Mouse (Mus musculus): ENCODE data around the gene Vmn2r31. TPM values are rescaled to one million over a fixed set of nuclear protein-coding genes. Genes with fewer than 3 reads are reported as not detected.
"Not testable (repeated sequence)": the region's sequence is repeated elsewhere in the genome, so short reads cannot be mapped to it uniquely, and the experiment has no call there.

Gene Vmn2r31
- total RNA-seq (2014; rRNA removed) = not detected in 2 replicates
- not detected in 2 replicates for polyA plus RNA-seq (2015; fragmentation: Nextera tagmentation; extraction: Ambion mirVana)

DNA sequence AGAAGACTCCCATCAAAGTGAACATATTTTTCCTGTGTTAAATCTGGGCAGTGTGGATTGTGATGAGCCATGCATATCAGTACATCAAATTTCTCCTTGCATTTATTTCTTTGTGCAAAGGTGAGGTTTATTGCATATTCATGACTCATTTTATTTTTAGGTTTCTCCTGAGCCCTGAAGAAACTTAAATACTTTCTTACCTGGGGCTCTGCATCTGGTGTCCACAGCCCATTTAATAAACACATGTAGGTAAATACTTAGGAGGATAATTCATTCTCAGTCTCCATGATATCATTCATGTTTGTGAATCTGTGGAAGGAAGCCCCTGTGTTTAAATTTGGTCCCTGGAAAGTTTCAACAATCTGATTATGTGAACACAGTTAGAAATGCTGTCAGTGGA is at the start of gene Vmn2r31:
Gene Vmn2r31, minus strand, starts transcription at position 101 of the 400 bp plus-strand sequence.
- not testable (repeated sequence) for H3K27ac ChIP-seq; H3K9ac ChIP-seq (replicated peaks; ENCODE audit: low read length); H3K36me3 ChIP-seq (ENCODE audit: insufficient read depth, low read length); H3K4me2 ChIP-seq (ENCODE audit: low read depth, low read length); DNase-seq (ENCODE audit: low spot score); ATAC-seq; H3K4me1 ChIP-seq (ENCODE audit: insufficient read depth, low read length); H3K9me3 ChIP-seq (ENCODE audit: low read length); H3K4me3 ChIP-seq (ENCODE audit: low read length); H3K27me3 ChIP-seq (ENCODE audit: insufficient read depth, low read length)

DNA sequence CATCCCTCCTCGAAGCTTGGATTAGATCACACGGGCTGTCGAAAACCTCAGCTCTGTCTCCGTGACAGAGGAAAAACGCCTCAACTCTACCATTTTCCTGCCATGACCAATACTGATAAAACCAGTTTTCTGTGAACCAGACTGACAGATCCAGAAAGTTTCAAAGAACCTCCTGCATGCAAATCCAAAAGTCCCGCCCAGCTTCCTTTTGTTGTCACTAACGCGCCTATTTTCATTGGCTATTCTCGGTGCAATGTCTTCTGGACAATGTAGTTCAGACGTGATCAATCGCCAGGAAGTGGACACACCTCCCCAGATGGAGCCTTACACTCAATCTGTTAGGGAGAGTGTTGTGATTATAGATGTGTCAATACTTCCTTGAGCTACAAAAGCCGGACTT is 25.1 kb downstream of the Vmn2r31 start, which contains the start of gene Gm45783:
Gene Gm45783, minus strand, starts transcription at position 143 of the 400 bp plus-strand sequence.
- WGBS = 51% methylated on average over 12 of the region's 12 CpGs
- ATAC-seq; H3K4me3 ChIP-seq (ENCODE audit: low read length): not testable (repeated sequence)

DNA sequence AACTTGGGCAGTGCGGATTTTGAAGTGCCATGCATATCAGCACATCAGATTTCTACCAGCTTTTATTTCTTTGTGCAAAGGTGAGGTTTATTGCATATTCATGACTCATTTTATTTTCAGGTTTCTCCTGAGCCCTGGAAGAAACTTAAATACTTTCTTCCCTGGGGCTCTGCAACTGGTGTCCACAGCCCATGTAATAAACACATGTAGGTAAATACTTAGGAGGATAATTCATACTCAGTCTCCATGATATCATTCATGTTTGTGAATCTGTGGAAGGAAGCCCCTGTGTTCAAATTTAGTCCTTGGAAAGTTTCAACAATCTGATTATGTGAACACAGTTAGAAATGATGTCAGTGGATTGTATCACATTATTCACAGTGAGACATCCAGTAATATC is 62.0 kb downstream of the Vmn2r31 start, which contains the start of gene Vmn2r30:
Gene Vmn2r30, minus strand, starts transcription at position 101 of the 400 bp plus-strand sequence.
- not testable (repeated sequence) for DNase-seq (ENCODE audit: low spot score); H3K9ac ChIP-seq (replicated peaks; ENCODE audit: low read length); H3K27ac ChIP-seq; H3K4me2 ChIP-seq (ENCODE audit: low read depth, low read length); H3K27me3 ChIP-seq (ENCODE audit: insufficient read depth, low read length); H3K4me3 ChIP-seq (ENCODE audit: low read length); H3K36me3 ChIP-seq (ENCODE audit: insufficient read depth, low read length); H3K9me3 ChIP-seq (ENCODE audit: low read length); H3K4me1 ChIP-seq (ENCODE audit: insufficient read depth, low read length); ATAC-seq
- no CpG with 5 or more reads among the region's 1 CpGs for WGBS

More for the DNA sequence above, 25.1 kb downstream of the Vmn2r31 start, which contains the start of gene Gm45783:
- H3K27me3 ChIP-seq (ENCODE audit: insufficient read depth, low read length); H3K4me2 ChIP-seq (ENCODE audit: low read depth, low read length); H3K4me1 ChIP-seq (ENCODE audit: insufficient read depth, low read length); H3K27ac ChIP-seq; H3K9ac ChIP-seq (replicated peaks; ENCODE audit: low read length); H3K36me3 ChIP-seq (ENCODE audit: insufficient read depth, low read length); DNase-seq (ENCODE audit: low spot score); H3K9me3 ChIP-seq (ENCODE audit: low read length): not testable (repeated sequence)

Other genes with a start within 250 kb of the Vmn2r31 start
- gene Zfp418, start 228.4 kb downstream of the Vmn2r31 start, total RNA-seq (2014; rRNA removed) = 2.8 and 5.1 TPM in 2 replicates
- 1.1 and 1.4 TPM in 2 replicates for gene Zfp418, start 228.4 kb downstream of the Vmn2r31 start, polyA plus RNA-seq (2015; fragmentation: Nextera tagmentation; extraction: Ambion mirVana)
- gene Zfp772, start 189.7 kb downstream of the Vmn2r31 start, total RNA-seq (2014; rRNA removed) = 6.7 and 7.9 TPM in 2 replicates
- 5.8 and 6.2 TPM in 2 replicates for gene Zfp772, start 189.7 kb downstream of the Vmn2r31 start, polyA plus RNA-seq (2015; fragmentation: Nextera tagmentation; extraction: Ambion mirVana)
- gene Vmn2r29, start 152.4 kb downstream of the Vmn2r31 start, total RNA-seq (2014; rRNA removed) = 1.3 and 2.3 TPM in 2 replicates
- 0.55 and 0.93 TPM in 2 replicates for gene Vmn2r29, start 152.4 kb downstream of the Vmn2r31 start, polyA plus RNA-seq (2015; fragmentation: Nextera tagmentation; extraction: Ambion mirVana)
- gene Gm45844, start 121.4 kb downstream of the Vmn2r31 start, total RNA-seq (2014; rRNA removed) = 2.6 and 8.5 TPM in 2 replicates
- gene Gm45844, start 121.4 kb downstream of the Vmn2r31 start, polyA plus RNA-seq (2015; fragmentation: Nextera tagmentation; extraction: Ambion mirVana) = 10.1 and 13.6 TPM in 2 replicates
- gene Clcn4, start 98.9 kb downstream of the Vmn2r31 start, total RNA-seq (2014; rRNA removed) = 155 and 166 TPM in 2 replicates
- gene Clcn4, start 98.9 kb downstream of the Vmn2r31 start, polyA plus RNA-seq (2015; fragmentation: Nextera tagmentation; extraction: Ambion mirVana) = 188 and 195 TPM in 2 replicates
- not detected in 2 replicates for gene Vmn2r30, start 62.1 kb downstream of the Vmn2r31 start, total RNA-seq (2014; rRNA removed)
- gene Vmn2r30, start 62.1 kb downstream of the Vmn2r31 start, polyA plus RNA-seq (2015; fragmentation: Nextera tagmentation; extraction: Ambion mirVana) = not detected in 2 replicates
- not detected in 2 replicates for gene Gm45783, start 25.1 kb downstream of the Vmn2r31 start, total RNA-seq (2014; rRNA removed)
- not detected in 2 replicates for gene Gm45783, start 25.1 kb downstream of the Vmn2r31 start, polyA plus RNA-seq (2015; fragmentation: Nextera tagmentation; extraction: Ambion mirVana)
- not detected in 2 replicates for gene Vmn2r32, start 80.3 kb upstream of the Vmn2r31 start, total RNA-seq (2014; rRNA removed)
- gene Vmn2r32, start 80.3 kb upstream of the Vmn2r31 start, polyA plus RNA-seq (2015; fragmentation: Nextera tagmentation; extraction: Ambion mirVana) = not detected in 2 replicates
- gene Vmn2r33, start 167.1 kb upstream of the Vmn2r31 start, total RNA-seq (2014; rRNA removed) = not detected in 2 replicates
- not detected in 2 replicates for gene Vmn2r33, start 167.1 kb upstream of the Vmn2r31 start, polyA plus RNA-seq (2015; fragmentation: Nextera tagmentation; extraction: Ambion mirVana)